Mouse (Mus musculus): ENCODE measurements around the gene Pacsin3.

DNA sequence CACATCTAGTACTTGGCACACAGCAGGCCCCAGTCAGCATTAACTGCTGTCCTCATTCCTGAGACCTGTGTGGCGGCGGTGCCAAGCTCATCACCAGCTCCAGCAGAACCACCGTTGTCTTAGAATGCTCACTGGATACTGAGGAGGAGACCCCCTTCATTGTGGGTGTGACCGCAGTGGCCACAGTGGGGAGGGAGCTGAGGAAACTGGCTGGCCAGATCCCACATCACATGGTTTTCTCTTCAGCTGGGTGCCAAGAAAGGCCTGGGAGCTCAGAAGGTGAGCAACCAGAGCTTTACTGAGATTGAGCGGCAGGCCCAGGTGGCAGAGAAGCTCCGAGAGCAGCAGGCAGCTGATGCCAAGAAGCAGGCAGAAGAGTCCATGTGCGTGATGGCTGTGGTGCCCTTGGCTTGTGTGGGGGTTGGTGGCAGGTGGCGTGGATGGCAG is 14.0 kb downstream of the Pacsin3 start:
- TF ChIP-seq CTCF (IDR thresholded peaks at IDR 0.05) (no peak), EP300 (IDR thresholded peaks at IDR 0.05) (no peak)

All from lung, postnatal 0 days (tissue).